Mouse (Mus musculus) cerebellum, postnatal 25 days (tissue): ENCODE data around the gene Tax1bp1.

Experiments
- DNase-seq, 2 experiments: peaks; one replicate each; pipeline ENCODE4 v3.0.0; 2021; ENCODE audit warnings: mixed read lengths in 2 of 2

The Tax1bp1 gene

DNA sequence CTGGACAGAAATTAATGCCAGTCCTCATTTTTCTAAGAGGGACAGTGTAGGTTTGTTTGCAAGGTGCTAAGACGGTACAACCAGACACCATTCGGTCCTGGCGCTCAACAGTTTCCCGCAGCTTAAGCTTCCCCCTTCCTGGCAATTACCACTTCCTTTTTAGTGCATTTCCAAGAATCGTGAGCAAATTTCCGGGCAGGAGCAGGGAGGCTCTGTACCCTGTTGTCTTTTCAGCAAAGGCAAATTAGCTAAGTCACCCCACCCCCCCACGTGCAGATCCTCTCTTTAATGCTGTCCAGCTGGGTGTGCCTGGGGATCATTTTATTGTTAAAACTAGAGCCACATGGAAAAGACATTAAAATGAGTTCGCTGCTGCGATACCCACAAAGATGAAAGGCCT lies 88.7 kb downstream of the Tax1bp1 start:
- DNase-seq = peak in 1 of 2 experiments; percentile 23

DNA sequence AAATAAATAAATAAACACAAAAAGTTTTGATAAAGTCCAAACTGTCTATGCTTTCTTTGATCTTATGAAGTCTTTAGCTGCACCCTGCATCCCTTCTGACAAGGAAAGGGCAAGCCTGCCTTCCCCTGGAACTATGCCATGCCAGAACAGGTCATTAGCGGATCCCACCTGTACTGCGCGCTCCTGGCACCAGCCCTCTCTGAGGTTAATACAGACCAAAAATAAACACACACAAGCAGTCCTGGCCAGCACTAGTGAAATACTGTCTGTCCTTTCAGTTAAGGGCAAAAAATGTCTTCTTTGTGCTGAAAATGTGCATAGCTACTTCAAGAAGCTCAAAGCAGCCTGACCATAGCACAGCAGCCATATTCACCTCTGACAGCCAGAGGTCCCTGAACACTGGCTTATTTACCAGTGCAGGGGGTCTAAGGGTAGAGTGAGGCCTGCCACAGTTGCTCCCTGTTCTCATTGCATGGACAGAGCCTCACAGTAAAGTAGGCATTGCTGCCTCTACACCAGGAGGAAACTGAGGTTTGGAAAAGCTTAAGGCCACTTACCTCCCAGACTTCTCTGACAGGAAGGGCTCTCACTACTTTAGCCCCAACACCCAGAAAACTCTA lies 91.8 kb downstream of the Tax1bp1 start:
- DNase-seq = peak; percentile 50 to 75
